Mouse (Mus musculus): ENCODE results near the gene Gm47841. TPM values are rescaled to one million over a fixed set of nuclear protein-coding genes. Genes with fewer than 3 reads are reported as not detected.

Gm47841 gene
- total RNA-seq, 2 experiments from 2014 or later = not detected

GRCm38 (mm10) chr15:101075656-101076055, 28.5 kb upstream of the Gm47841 start:
- ATAC-seq (replicated peaks; ENCODE audit: low FRiP score, poor library complexity, severe bottlenecking) = no peak

- ATAC-seq (replicated peaks; ENCODE audit: low FRiP score, poor library complexity, severe bottlenecking) = no peak
These were observed 28.0 kb upstream of the Gm47841 start for GRCm38 (mm10) chr15:101075150-101075549.

GRCm38 (mm10) chr15:101074067-101074466, 26.9 kb upstream of the Gm47841 start:
- ATAC-seq (replicated peaks; ENCODE audit: low FRiP score, poor library complexity, severe bottlenecking) = no peak

- ATAC-seq (replicated peaks; ENCODE audit: low FRiP score, poor library complexity, severe bottlenecking) = no peak
These were observed 25.5 kb upstream of the Gm47841 start for GRCm38 (mm10) chr15:101072736-101073135.

- ATAC-seq (replicated peaks; ENCODE audit: low FRiP score, poor library complexity, severe bottlenecking) = no peak
These were observed 23.6 kb upstream of the Gm47841 start for GRCm38 (mm10) chr15:101070762-101071161.

GRCm38 (mm10) chr15:101069641-101070190, 22.5 kb upstream of the Gm47841 start:
- ATAC-seq (replicated peaks; ENCODE audit: low FRiP score, poor library complexity, severe bottlenecking) = no peak

GRCm38 (mm10) chr15:101068671-101069070, 21.5 kb upstream of the Gm47841 start:
- ATAC-seq (replicated peaks; ENCODE audit: low FRiP score, poor library complexity, severe bottlenecking) = no peak

GRCm38 (mm10) chr15:101068029-101068428, 20.8 kb upstream of the Gm47841 start:
- no peak for ATAC-seq (replicated peaks; ENCODE audit: low FRiP score, poor library complexity, severe bottlenecking)

GRCm38 (mm10) chr15:101066920-101067696, 19.9 kb upstream of the Gm47841 start:
- no peak for ATAC-seq (replicated peaks; ENCODE audit: low FRiP score, poor library complexity, severe bottlenecking)

GRCm38 (mm10) chr15:101066364-101066847, 19.2 kb upstream of the Gm47841 start:
- ATAC-seq (replicated peaks; ENCODE audit: low FRiP score, poor library complexity, severe bottlenecking) = no peak

GRCm38 (mm10) chr15:101065069-101065468, 17.9 kb upstream of the Gm47841 start:
- no peak for ATAC-seq (replicated peaks; ENCODE audit: low FRiP score, poor library complexity, severe bottlenecking)

- ATAC-seq (replicated peaks; ENCODE audit: low FRiP score, poor library complexity, severe bottlenecking) = no peak
These were observed 13.2 kb upstream of the Gm47841 start for GRCm38 (mm10) chr15:101060280-101060852.

GRCm38 (mm10) chr15:101059570-101060279, 12.5 kb upstream of the Gm47841 start:
- no peak for ATAC-seq (replicated peaks; ENCODE audit: low FRiP score, poor library complexity, severe bottlenecking)

GRCm38 (mm10) chr15:101056225-101056624, 9.0 kb upstream of the Gm47841 start:
- ATAC-seq (replicated peaks; ENCODE audit: low FRiP score, poor library complexity, severe bottlenecking) = no peak

GRCm38 (mm10) chr15:101054541-101054940, 7.3 kb upstream of the Gm47841 start:
- ATAC-seq (replicated peaks; ENCODE audit: low FRiP score, poor library complexity, severe bottlenecking) = no peak

- no peak for ATAC-seq (replicated peaks; ENCODE audit: low FRiP score, poor library complexity, severe bottlenecking)
These were observed 6.7 kb upstream of the Gm47841 start for GRCm38 (mm10) chr15:101053832-101054459.

- no peak for ATAC-seq (replicated peaks; ENCODE audit: low FRiP score, poor library complexity, severe bottlenecking)
These were observed 5.6 kb upstream of the Gm47841 start for GRCm38 (mm10) chr15:101052560-101053501.

- no peak for ATAC-seq (replicated peaks; ENCODE audit: low FRiP score, poor library complexity, severe bottlenecking)
These were observed 4.7 kb upstream of the Gm47841 start for GRCm38 (mm10) chr15:101051869-101052268.

GRCm38 (mm10) chr15:101048338-101048896, 1.2 kb upstream of the Gm47841 start:
- no peak for ATAC-seq (replicated peaks; ENCODE audit: low FRiP score, poor library complexity, severe bottlenecking)
